Mouse (Mus musculus): Measurements from ENCODE around the gene Zfp219. TPM values are rescaled to one million over a fixed set of nuclear protein-coding genes. Genes with fewer than 3 reads are reported as not detected.

Zfp219 gene
- polyA plus RNA-seq, 1 experiment from 2014 or later = 74.8 TPM

DNA sequence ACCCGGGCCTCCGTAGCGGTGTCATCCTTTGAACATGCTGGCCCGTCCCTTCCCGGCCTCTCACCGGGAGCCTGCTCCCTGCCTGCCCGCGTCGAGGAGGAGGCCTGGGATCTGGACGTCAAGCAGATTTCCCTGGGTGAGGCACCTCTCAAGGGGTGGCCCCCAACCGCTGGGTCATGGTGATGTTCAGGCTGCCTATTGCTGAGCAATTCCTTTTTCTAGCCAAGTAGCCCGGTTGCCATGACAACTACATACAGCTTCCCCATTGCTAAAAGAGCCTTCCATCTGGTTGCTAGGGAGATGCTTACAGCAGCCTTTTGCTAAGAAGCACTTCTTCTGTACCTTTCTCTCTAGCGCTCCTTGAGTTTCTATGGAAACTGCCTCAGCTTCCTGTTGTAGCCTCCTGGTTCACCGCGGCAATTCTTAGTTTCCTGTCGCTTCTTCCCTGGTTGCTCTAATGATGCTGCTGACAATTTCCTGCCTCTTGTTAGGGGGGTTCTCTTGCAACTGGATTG is 16.5 kb downstream of the Zfp219 start:
- TF ChIP-seq CTCF (IDR thresholded peaks at IDR 0.05) = no peak
- ChIA-PET POLR2A (interaction anchor here (0.6 to 1.4 kb wide), 2 partner anchors 9 to 15 kb away, joined by 3 to 5 read pairs; no protein-coding TSS in a partner anchor), CTCF (no interaction called here)
- in situ Hi-C loops (cut with MboI; ENCODE audit: low pct_unique_long_range_greater_than_20kb) = no loop called here
- ATAC-seq (no peak), DNase-seq (ENCODE audit: low read depth, low spot score) (no peak)
- no peaks in the 10 kb centered on the region for H3K27me3 ChIP-seq

DNA sequence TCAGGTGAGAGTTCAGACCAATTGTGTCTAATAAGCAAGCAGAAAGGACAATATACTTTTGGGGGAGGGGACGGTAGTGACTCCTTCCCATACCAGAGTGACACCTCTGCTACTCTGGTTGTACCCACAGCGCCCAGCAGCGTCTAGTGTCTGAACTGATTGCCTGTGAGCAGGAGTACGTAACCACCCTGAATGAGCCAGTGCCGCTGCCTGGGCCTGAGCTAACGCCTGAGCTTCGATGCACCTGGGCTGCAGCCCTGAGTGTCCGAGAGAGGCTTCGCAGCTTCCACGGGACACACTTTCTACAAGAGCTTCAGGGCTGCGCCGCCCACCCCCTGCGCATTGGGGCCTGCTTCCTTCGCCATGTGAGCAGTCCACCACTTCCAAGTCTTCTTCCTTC is 23.1 kb downstream of the Zfp219 start:
- DNase-seq (ENCODE audit: low read depth, low spot score) (no peak), ATAC-seq (no peak)
- no peaks in the 10 kb centered on the region for H3K27me3 ChIP-seq
- POLR2A ChIA-PET = no interaction called here
- CTCF ChIA-PET = interaction anchor here (1.4 kb wide), 1 partner anchor 13 kb away, joined by 3 read pairs; no protein-coding TSS in a partner anchor
- TF ChIP-seq CTCF (IDR thresholded peaks at IDR 0.05) = no peak
- in situ Hi-C loops (cut with MboI; ENCODE audit: low pct_unique_long_range_greater_than_20kb) = no loop called here

DNA sequence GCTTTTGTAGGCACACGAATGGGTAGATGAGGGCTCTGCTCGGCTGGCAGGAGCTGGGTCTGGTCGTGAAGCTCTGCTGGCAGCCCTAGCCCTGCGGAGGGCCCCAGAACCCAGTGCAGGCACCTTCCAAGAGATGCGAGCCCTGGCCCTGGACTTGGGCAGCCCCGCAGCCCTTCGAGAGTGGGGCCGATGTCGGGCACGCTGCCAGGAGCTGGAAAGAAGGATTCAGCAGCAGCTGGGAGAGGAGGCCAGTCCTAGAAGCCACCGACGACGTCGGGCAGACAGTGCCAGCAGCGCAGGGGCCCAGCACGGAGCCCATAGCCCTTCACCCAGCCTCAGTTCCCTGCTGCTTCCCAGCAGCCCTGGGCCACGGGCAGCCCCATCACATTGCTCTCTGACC is 23.7 kb downstream of the Zfp219 start:
- in situ Hi-C loops (cut with MboI; ENCODE audit: low pct_unique_long_range_greater_than_20kb) = no loop called here
- POLR2A ChIA-PET = no interaction called here
- no peak for TF ChIP-seq CTCF (IDR thresholded peaks at IDR 0.05)
- ATAC-seq (no peak), DNase-seq (ENCODE audit: low read depth, low spot score) (no peak)
- H3K27me3 ChIP-seq = no peaks in the 10 kb centered on the region
- CTCF ChIA-PET = interaction anchor here (1.4 to 1.5 kb wide), 2 partner anchors 13 to 14 kb away, joined by 3 read pairs; no protein-coding TSS in a partner anchor

DNA sequence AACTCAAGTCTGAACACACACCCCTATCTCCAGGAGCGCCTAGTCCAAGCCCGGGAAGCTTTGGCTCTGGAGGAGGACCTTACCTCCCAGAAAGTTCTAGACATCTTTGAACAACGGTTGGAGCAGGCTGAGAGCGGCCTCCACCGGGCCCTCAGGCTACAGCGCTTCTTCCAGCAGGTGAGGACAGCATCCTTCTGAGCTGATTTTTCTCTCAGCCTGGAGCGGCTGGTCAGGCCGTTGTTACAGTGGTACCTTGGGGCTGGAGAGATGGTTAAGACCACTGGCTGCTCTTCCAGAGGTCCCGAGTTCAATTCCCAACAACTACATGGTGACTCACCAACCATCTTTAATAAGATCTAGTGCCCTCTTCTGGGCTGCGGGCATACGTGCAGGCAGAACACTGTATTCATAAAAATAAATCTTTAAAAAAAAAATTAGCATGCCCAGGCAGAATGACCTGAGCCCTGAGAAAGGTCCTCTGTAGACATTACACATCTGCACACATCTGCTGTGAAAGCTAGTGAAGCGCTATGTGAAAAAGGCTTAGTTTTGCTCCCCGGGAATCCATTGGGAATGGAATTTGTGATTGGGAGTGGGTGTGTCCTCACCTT is 24.2 kb downstream of the Zfp219 start:
- in situ Hi-C loops (cut with MboI; ENCODE audit: low pct_unique_long_range_greater_than_20kb) = no loop called here
- CTCF ChIA-PET = interaction anchor here (1.4 to 1.5 kb wide), 2 partner anchors 13 to 14 kb away, joined by 3 read pairs; no protein-coding TSS in a partner anchor
- ATAC-seq (no peak), DNase-seq (ENCODE audit: low read depth, low spot score) (no peak)
- POLR2A ChIA-PET = no interaction called here
- H3K27me3 ChIP-seq = no peaks in the 10 kb centered on the region
- TF ChIP-seq CTCF (IDR thresholded peaks at IDR 0.05) = no peak

DNA sequence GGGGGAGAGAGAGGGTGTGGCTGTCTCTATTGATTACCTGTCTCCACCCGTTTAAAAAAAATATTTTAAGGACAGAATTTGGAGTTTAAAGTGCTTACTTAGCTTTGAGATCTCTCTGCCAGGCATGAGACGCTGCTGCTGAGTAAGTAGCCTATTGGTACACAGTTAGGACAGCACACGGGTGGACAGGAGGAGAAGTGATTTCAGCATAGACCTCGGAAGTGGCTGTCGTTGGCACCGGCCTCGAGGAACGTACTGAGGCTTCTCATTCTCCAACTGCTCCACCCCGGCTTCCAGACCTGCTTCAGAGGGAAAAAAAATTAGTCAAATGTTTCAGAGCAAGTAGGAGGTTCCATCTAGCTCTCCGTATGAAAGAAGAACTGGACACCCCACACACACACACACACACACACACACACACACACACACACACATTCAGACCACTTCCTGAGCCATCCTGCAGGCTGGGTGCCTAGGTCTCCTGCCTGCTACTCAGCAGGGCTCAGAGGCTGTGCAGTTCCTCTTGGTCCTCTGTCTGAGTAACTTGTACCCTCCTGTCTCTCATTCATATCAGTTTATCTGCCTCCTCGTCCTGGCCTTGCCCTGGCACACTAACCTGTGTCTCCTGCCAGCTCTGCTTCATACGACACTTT is 25.2 kb downstream of the Zfp219 start:
- ChIA-PET POLR2A (interaction anchor here (0.6 to 0.7 kb wide), 2 partner anchors 9 to 271 kb away, joined by 3 read pairs; no protein-coding TSS in a partner anchor), CTCF (no interaction called here)
- no peak for DNase-seq (ENCODE audit: low read depth, low spot score)
- TF ChIP-seq CTCF (IDR thresholded peaks at IDR 0.05) = no peak
- in situ Hi-C loops (cut with MboI; ENCODE audit: low pct_unique_long_range_greater_than_20kb) = no loop called here
- no peaks in the 10 kb centered on the region for H3K27me3 ChIP-seq
- ATAC-seq = no peak

GRCm38 (mm10) chr14:51994453-51994852 is 26.1 kb downstream of the Zfp219 start:
- TF ChIP-seq CTCF (IDR thresholded peaks at IDR 0.05) = no peak
- ChIA-PET POLR2A (interaction anchor here (0.6 kb wide), 1 partner anchor 23 kb away, joined by 3 read pairs; no protein-coding TSS in a partner anchor), CTCF (no interaction called here)
- H3K27me3 ChIP-seq = no peaks in the 10 kb centered on the region
- DNase-seq (ENCODE audit: low read depth, low spot score) (no peak), ATAC-seq (no peak)
- in situ Hi-C loops (cut with MboI; ENCODE audit: low pct_unique_long_range_greater_than_20kb) = no loop called here

- ChIA-PET CTCF (no interaction called here), POLR2A (no interaction called here)
- ATAC-seq = no peak
- TF ChIP-seq CTCF (IDR thresholded peaks at IDR 0.05) = no peak
- no peak for DNase-seq (ENCODE audit: low read depth, low spot score)
- no peaks in the 10 kb centered on the region for H3K27me3 ChIP-seq
- in situ Hi-C loops (cut with MboI; ENCODE audit: low pct_unique_long_range_greater_than_20kb) = no loop called here
Measured at GRCm38 (mm10) chr14:51989461-51989970, 31.0 kb downstream of the Zfp219 start.

DNA sequence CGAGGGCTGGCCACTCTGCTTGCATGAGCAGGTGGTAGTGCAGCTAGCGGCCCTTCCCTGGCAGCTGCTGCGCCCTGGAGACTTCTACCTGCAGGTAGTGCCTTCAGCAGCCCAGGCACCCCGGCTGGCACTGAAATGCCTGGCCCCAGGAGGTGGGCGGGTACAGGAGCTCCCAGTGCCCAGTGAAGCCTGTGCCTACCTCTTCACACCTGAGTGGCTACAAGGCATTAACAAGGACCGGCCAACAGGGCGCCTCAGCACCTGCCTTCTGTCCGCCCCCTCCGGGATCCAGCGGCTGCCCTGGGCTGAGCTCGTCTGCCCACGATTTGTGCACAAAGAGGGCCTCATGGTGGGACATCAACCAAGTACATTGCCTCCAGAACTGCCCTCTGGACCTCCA is 31.8 kb downstream of the Zfp219 start:
- DNase-seq (ENCODE audit: low read depth, low spot score) (no peak), ATAC-seq (no peak)
- in situ Hi-C loops (cut with MboI; ENCODE audit: low pct_unique_long_range_greater_than_20kb) = no loop called here
- TF ChIP-seq CTCF (IDR thresholded peaks at IDR 0.05) = no peak
- POLR2A ChIA-PET = no interaction called here
- H3K27me3 ChIP-seq = no peaks in the 10 kb centered on the region
- CTCF ChIA-PET = interaction anchor here (1.4 kb wide), 1 partner anchor 22 kb away, joined by 3 read pairs; no protein-coding TSS in a partner anchor

GRCm38 (mm10) chr14:51987177-51987576 is 33.4 kb downstream of the Zfp219 start:
- POLR2A ChIA-PET = interaction anchor here (1.2 to 1.3 kb wide), 2 partner anchors 13 to 33 kb away, joined by 4 to 6 read pairs; partner anchors contain the start of gene Zfp219
- H3K27me3 ChIP-seq = no peaks in the 10 kb centered on the region
- CTCF ChIA-PET = interaction anchor here (1.4 kb wide), 1 partner anchor 23 kb away, joined by 3 read pairs; no protein-coding TSS in a partner anchor
- ATAC-seq (no peak), DNase-seq (ENCODE audit: low read depth, low spot score) (no peak)
- in situ Hi-C loops (cut with MboI; ENCODE audit: low pct_unique_long_range_greater_than_20kb) = no loop called here
- TF ChIP-seq CTCF (IDR thresholded peaks at IDR 0.05) = no peak

DNA sequence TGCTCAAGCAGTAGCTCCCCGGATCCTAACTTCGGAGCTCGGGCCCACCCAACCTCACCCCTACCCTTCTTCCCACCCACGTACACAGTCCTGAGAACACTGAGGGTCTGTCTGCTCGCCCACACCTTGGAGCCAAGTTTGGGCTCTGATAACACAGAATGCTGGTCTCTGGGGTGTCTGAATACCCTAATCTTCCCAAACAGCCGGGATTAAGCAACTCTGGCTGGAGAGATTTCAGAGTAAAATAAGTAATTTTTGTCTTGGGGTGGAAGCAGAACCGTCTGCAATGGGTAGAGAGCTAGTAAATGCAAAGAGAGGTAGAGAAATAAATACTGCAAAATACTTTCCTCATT is 34.4 kb downstream of the Zfp219 start:
- ATAC-seq (no peak), DNase-seq (ENCODE audit: low read depth, low spot score) (no peak)
- no peak for TF ChIP-seq CTCF (IDR thresholded peaks at IDR 0.05)
- CTCF ChIA-PET = interaction anchor here (1.1 kb wide), 1 partner anchor 12 kb away, joined by 3 read pairs; no protein-coding TSS in a partner anchor
- no peaks in the 10 kb centered on the region for H3K27me3 ChIP-seq
- POLR2A ChIA-PET = interaction anchor here (1.2 to 1.7 kb wide), 3 partner anchors 14 to 34 kb away, joined by 4 to 6 read pairs (median 5); partner anchors contain the start of gene Zfp219
- in situ Hi-C loops (cut with MboI; ENCODE audit: low pct_unique_long_range_greater_than_20kb) = no loop called here
